Mouse (Mus musculus) frontal cortex, adult (tissue): ENCODE measurements around the gene Faxc.

Experiments
- ATAC-seq: cut with Nextera tagmentation; 2 replicates; pipeline ENCODE4 v1.9.2; 2017; ENCODE audit warnings: mild to moderate bottlenecking, moderate library complexity, mixed read lengths; ENCODE audit not compliant: low TSS enrichment

Gene Faxc

DNA sequence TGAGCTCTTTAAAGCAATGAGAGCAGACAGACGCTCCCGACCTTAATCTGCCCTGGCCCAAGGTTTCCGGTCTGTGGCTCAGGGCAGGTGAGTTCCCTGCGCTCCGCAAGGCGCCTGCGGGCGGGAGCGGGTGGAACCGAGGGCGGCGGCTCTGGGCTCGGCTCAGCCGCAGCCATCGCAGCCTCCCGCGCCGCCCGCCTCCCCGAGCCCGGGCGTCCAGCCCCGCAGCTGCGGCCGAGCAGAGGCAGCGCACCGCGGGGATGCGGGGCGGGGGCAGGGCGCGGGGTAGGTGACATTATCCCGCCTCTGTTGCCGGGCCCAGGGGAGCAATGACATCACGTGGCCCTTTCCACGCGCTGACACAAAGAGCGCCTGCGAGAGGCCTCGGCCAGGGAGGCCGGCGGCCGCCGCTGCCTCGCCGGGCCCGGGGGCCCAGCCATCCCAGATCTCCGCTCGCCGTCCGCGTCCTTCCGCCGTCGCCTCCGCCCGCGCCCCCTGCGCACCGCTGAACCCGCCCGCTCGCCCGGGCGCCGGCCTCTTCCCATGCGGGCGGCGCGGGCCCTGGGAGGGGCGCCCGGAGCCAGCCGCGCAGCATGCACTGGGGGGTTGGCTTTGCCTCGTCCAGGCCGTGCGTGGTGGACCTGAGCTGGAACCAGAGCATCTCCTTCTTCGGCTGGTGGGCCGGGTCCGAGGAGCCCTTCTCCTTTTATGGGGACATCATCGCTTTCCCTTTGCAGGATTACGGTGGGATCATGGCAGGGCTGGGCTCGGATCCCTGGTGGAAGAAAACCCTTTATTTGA lies at the start of gene Faxc:
Gene Faxc (plus strand): TSS at position 359 of the 801 bp plus-strand sequence.
- peak; percentile 73 for ATAC-seq

DNA sequence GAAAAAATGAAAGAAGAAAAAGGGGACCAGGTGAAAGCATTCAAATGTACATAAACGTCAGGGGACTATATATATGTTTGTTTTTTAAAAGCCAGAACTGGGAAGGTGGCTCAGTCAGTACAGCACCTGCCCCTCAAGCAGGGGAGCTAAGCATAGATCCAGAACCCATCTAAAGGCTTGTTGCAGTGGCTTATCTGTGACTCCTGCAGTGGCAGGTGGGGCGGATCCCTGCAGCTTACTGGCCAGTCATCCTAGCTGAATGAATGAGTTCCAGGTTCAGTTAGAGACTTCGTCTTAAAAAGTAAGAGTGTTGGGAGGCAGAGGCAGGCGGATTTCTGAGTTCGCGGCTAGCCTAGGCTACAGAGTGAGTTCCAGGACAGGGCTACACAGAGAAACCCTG lies 48.3 kb upstream of the Faxc start:
- no peak for ATAC-seq

DNA sequence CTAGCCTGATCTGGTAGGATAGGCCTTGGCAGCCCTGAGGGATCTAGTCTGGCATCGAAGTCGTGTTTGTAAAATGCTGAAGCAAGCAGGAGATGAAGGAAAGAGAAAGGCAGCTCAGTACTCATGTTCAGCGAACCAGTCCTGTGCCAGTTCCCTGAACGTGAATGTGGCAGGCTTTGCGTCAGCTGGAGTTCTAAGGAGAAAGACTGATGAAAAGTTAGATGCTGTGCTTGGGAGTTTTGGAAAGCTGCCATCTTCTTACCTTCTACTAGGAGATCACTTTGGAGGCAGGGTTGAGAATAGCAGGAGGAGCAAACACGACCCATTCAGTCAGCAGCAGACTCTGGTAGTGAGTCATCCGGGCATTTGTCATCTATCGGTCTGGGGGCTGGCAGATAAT lies 45.3 kb upstream of the Faxc start:
- 0 out of 2 replicates have a peak, but pooled peaks have one; percentile 13 for ATAC-seq

DNA sequence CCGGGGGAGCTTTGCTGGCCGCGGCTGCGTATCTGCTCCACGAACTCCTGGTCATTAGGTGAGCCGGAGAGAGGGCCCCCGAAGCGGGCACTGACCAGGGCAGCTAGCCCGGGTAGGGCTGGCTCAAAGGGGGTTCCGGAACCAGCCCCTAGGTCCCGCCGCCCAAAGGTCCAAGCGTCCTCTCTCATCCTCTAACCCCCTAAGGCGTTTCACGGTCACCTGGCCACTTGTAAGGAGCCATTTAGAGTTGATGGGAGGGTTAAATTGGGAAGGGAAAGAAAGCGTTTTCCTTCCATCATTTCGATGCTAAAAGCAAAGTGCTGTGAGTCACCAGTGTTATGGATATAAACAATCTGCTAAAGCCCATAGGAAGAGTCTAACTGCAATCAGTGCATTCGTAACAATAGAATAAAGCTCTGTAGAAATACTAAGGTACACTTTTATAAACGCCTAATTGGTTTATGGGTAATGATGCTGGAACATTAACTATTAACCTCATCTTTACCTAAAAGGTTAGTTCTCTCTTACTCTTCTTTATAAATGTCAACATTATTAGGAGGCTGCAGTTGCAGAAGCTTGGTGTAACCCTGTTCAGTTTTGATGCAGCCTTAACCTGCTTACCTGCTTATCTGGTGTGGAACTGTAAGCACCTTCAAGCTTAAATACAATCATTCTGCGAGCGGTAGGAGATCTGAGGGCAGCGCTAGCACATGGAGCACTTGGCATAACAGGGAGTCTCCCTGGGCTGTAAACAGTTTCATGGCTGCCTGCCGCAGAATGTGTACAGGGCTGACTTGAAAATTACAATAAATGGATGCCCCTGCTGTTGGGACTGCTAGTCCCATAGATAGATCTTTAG lies 872 bp downstream of the Faxc start:
- peak; percentile 25 for ATAC-seq

DNA sequence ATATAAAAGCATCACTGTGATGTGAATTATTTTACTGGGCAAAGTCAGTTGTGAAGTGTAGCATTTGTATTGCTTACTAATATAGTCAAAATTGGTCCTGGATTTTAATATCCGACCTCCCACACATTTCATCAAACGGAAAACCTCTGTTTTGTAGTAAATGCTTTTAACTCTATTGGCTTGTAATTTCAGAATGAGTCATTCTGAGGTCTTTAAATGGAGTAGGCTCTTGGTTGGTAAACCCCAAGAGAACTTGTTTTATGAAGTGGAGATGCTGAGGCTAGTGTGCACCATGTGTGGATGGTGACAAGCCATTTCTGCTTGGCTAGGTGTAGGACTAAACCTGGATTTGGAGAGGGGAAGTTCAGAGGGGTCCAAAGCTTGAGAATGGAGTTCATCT lies 4.2 kb downstream of the Faxc start:
- no peak for ATAC-seq

DNA sequence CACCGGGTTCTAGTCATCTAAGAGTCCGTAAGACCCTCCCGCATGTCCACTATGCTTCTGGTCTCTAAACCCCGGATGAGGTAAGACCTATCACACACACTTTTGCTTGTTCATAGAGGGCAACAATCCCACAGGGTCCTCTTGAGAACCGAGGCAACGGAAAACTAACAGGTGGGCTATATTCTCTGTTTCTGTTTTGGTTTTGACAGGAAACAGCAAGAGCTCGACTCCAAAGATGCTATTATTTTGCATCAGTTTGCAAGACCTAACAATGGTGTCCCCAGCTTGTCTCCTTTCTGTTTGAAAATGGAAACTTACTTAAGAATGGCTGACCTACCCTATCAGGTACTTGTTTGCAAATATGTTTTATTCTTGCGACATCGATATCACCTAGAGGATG lies 5.3 kb downstream of the Faxc start:
- ATAC-seq: no peak

DNA sequence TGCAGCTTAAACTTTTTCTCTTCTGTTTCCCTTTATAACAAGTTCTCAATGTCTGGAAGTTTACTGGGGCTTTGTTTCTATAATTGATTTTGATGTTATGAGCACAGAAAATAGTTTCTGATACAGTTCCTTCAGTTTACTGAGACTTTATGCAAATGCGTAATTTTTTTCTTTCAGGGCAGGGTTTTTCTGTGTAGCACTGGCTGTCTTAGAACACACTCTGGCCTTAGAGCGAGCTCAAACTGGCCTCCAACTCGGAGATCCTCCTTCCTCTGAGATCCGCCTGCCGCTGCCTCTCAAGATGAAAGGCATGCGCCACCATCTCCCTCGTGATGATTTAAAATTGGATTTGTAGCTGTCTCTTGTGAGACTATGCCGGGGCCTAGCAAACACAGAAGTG lies 6.8 kb downstream of the Faxc start:
- ATAC-seq: no peak

DNA sequence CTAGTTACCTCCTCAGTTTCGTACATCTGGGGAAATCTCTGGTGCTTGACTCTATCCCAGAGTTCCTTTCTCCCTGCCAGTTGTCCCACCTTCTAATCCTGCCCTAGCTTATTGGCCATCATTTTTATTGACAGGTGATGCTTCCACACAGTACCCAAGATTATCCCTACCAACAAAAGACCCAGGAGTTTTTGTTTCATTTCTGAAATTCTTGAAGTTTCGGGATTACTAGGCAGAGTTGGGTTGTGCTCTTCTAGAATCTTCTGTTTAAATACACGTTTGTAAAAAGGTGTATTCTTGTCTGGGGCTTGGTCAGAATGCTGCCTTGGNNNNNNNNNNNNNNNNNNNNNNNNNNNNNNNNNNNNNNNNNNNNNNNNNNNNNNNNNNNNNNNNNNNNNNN lies 13.5 kb downstream of the Faxc start:
- no peak for ATAC-seq

DNA sequence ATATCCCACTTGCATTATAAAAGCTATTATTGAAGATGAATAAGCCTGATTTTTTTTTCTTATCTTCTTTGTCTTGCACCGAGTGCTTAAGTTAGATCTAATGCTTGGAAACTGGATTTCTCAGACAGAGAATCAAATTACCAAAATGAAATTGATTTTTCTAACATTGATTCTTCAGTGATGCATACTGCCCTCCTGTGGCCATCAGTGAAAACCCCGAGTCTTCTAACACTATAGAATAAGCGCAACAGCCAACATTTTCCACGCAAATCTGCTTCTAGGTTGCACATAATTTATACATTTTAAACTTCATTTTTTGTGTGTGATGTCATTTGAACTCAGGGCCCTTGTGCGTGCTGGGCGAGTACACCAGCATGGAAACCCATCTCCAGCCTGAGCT lies 20.3 kb downstream of the Faxc start:
- ATAC-seq: peak; percentile 42; the same call in 1 of the 2 replicates

DNA sequence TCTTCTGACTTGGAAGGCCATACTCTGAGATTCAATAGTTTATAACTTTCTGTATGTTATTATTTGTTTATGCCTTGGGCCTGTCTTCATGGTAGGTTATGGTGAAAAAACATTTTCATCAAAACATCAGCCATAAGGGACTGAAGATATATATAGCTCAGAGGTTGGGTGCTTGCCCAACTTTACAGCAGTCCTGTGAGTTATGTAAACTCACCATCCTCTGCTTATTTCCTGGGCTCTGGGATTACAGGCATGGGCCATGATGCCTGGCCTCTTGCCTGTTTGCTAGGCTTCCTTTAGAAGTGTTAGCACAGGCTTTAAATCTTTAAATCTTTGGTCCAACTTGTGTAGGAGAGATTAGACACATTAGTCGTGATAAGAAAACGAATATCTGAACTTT lies 21.1 kb downstream of the Faxc start:
- peak; percentile 74 for ATAC-seq

DNA sequence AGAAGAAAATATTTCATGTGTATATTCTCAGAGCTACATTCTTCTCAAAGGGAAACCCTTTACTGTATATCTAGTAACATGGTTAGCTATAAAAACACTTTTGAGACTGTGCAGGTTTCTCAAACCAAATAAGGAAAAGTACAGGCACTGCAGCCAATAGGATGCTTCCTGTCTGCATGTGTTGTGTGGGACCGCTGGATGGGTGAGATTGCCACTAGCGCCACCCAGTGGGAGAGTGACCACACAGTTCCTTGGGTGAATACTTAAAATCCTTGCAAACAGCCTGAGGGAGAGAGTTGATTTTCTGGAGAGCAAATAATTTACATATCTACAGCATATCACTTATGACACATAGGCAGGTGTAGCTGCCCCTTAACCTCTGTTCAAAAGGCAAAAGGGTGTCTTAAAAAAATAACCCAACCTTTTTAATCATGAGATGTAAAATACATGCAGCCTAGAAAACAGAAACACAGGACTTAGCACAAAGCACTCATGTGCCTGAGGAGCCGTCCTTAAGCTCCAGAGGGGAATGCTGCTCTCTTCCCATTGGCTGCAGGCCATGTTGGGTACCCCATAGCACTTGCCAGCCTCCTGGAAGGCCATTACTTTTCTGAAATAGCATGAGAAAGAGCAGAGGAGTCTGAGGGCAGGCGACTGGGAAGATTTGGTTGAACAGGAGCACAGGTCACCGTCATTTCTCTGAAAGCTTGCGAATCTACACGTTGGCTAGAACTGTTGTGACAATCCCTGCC lies 26.6 kb downstream of the Faxc start:
- ATAC-seq: peak; percentile 51; the same call in 1 of the 2 replicates

DNA sequence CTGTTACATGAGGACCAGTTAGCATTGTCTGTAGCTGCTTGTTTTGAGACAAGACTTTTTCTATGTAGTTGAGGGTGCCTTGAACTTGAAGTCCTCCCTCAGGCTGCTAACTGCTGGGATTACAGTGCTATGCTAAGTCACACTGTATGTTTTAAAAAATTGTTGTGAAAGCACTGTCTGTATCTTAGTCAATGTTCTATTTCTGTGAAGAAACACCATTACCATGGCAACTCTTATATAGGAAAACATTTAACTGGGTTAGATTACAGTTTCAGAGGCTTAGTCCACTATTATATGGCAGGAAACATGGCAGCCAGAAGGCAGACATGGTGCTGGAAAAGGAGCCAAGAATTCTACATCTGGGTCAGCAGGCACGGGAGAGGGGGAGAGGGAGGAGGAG lies 40.8 kb downstream of the Faxc start:
- ATAC-seq: peak; percentile 82

DNA sequence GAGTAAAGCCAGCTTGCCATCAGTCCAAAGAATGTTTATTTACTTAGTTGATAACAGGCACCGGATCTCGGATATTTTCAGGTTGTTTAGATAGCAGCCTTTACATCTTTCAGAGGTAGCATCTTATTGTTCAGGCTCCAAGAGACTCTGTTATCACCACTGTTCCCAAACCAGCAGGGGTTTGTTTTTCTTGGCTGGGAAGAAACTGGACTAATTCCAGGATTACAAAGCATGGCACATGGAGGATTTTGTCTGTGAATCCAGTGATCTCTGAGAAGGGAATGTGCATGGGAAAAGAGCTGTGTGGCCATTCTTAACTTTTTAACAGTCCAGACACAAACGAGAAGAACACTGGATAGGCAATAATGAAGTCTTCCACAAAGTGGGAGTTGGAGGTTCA lies 43.0 kb downstream of the Faxc start:
- ATAC-seq: no peak

DNA sequence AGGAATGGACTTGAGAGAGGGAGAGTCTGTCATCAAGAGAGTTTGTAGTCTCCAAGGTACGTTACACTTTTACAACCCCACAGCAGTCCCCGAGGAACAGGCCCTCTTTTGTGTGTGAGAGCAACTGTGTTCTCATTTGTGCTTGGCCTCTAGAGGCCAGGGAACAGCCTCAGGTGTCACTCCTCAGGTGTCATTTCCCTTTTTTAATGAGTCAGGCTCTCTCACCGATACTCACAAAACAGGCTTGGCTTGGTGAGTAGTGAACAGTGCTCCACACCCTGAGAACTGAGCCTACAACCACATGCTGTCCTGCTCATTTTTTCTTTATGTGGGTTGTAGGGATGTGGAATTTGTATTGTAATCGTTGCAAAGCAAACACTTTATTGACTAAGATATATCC lies 49.3 kb downstream of the Faxc start:
- ATAC-seq: no peak

DNA sequence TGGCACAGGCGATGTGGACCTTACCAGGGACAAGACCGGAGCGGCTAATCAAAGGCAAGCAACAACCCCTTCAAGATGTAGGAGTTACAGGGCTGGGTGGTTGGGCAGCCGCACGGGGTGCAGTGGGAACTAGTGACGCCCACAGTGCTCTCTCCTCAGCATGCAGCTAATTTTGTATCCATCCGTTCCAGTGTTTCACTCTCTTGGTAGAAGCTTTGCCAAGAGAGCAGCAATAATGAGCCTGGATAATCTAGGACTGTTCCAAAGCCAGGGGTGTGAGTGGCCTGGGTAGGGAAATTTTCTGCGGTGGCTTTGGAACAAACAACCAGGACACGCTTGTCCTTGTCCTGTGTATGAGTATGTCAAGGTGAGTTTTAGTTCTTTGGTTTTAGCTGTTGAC lies 51.3 kb downstream of the Faxc start:
- ATAC-seq: peak; percentile 92

DNA sequence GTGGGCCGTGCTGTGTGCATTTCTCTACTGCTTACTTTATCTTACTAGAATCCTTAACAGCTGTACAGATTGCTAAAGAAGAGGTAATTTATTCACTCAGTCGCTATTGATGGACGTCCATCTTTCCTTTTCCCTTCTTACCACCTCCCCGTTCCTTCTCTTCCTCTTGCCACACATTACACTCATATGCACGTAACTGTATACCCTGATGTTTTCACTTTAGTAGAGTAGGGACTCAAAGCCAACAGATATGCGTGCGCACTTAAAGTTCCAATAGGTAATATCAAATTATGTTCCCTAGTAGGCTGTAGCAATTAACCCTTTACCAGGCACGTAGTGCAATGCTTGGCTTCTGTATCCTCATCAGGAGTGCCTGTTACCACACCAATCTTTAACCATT lies 55.7 kb downstream of the Faxc start:
- peak; percentile 0; the same call in 1 of the 2 replicates for ATAC-seq

DNA sequence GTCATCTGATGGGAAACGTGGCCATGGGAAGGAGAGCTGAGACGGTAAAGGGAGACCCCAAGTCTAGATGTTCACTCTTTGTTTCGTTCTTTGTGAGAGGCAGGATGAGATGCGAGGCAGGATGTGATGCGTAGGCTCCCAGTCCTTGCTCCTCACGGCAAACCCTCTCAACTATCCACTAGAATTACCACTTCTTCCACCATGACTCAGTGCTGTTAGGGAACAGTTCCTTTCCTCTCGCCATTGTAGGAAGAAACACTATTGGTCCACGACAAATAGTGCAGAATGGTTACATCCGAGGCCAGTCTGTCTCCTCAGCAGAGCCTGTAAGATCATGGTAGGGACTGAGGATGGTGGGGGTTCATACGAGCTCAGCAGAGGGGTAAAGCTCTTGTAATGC lies 56.3 kb downstream of the Faxc start:
- peak; percentile 84 for ATAC-seq

DNA sequence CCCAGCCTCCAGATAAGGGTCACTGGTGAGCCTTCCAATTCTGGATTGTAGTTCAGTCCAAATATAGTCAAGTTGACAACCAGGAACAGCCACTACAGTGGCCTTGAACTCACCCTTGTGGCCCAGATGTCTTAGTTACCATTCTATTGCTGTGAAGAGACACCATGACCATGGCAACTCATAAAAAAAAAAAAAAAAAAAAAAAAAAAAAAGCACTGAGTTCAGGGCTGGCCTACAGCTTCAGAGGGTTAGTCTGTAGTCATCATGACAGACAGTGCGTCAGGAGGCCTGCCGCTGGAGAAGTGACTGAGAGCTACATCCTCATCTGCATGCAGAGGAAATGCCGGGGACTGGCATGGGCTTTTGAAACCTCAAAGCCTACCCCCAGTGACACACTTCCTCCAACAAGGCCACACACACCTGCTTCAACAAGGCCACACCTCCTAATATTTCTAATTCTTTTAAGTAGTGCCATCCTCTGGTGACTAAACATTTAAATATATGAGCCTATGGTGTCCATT lies 58.5 kb downstream of the Faxc start:
- no peak for ATAC-seq

DNA sequence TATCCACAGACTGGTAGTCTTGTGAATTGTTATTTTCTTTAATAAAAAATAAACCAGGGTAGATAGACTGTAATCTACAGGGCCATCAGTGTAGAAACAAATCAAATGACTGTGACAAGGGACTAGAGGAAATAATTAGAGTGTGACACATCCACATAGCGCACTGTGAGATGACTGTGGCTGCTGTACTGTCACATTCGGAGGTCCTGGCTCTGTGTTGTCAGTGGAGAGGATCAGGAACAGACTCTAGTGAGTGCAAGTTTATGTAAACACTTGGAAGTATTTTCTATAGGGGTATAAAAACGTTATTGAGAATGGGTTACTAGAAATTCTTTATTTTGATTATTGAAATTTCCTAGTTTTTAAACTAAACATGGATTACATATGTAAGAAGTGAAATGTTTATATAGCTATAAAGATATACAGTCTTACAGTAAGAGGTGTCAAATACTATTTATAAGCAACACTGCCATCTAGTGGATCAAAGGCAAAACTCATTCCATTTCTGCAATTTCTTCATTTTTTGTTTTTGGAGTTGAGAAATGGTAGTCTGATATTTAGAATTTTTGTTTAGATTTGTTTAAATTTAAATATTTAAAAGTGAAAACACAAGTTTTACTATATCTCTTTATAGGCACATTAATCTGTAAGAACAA lies 59.6 kb downstream of the Faxc start:
- ATAC-seq: peak; percentile 28; the same call in 1 of the 2 replicates

DNA sequence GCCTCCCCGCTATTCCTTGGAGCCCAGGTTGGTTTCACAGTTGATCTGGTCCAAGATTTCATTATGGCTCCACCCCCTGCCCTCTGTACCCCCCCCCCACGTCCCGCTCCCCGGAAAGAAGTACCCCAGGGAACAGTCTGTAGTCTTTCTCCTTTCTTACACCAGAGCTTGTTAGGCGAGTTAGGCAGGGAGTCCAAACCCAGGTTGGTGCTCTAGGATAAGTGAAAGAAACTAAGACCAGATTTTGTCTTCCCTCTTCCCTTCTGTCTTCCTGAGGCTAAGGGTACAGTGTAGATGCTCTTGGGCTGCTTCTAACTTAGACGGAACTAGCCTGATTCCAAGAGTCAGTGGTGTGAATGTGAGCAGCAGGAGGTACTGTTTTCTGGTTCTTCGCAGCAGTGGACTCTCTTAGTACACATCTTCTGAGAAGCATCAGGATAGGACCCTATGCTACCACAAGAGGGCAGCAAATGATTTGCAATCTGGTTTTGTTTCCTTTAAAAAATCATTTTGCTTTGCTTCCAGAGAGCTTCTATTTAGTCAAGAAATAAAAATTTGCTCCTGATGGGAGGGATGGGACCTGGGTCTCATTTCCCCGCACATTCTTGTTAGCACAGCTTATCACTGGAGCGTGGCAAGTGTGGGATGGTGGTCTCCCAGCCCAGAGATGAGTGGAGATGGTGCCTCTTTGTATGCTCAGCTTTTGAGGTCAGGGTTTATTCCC lies 86.7 kb downstream of the Faxc start:
- peak; percentile 97 for ATAC-seq

DNA sequence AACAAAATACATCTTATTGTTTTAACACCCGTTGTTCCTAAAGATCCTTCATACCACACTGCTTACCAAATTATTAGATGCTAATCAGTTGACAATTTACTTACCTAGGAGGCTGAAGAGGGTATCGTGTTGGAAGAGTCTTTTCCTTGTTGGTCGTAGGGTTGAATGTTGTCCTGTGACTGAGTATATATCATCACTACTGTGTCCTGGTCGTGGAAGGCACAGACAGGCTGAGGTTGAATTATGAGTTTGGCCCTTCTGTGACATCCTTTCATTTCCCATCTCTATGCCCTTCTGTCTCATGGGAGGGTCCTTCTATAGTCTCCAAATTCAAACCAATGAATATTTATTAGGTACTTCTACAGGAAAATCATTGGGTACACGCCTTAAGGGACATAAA lies 87.3 kb downstream of the Faxc start:
- ATAC-seq: no peak
